Mouse (Mus musculus) limb, embryonic 14.5 days (tissue): ENCODE measurements around the gene Gm49711. TPM values are rescaled to one million over a fixed set of nuclear protein-coding genes. Genes with fewer than 3 reads are reported as not detected.

ENCODE experiments used
- ATAC-seq: fragments of 200-750 bp; cut with Nextera tagmentation; 2 replicates; pipeline ENCODE4 v1.8.0; 2017; ENCODE audit warnings: low read depth, moderate number of reproducible peaks, moderate TSS enrichment; ENCODE audit not compliant: low FRiP score
- DNase-seq: peaks from one replicate; pipeline ENCODE4 v3.0.0-alpha.2; 2015; ENCODE audit warnings: low spot score
- H3K27ac ChIP-seq: fragments of 300-500 bp; sonication (generic); replicated peaks from 2 replicates; pipeline ENCODE4 v1.5.1; 2014; ENCODE audit warnings: low read depth, mild to moderate bottlenecking, low read length, moderate library complexity, mixed read lengths
- H3K27me3 ChIP-seq: fragments of 300-500 bp; sonication (generic); 2 replicates; pipeline ENCODE4 v1.6.1; 2014; ENCODE audit warnings: low read length, mixed read lengths; ENCODE audit not compliant: control insufficient read depth, insufficient read depth
- H3K36me3 ChIP-seq: fragments of 300-500 bp; sonication (generic); 2 replicates; pipeline ENCODE4 v1.6.1; 2014; ENCODE audit warnings: mild to moderate bottlenecking, low read length, moderate library complexity, mixed read lengths; ENCODE audit not compliant: control insufficient read depth, insufficient read depth
- H3K4me1 ChIP-seq: fragments of 300-500 bp; sonication (generic); 2 replicates; pipeline ENCODE4 v1.6.1; 2014; ENCODE audit warnings: antibody characterized with exemption, low read length, mixed read lengths; ENCODE audit not compliant: control insufficient read depth, insufficient read depth
- H3K4me2 ChIP-seq: fragments of 300-500 bp; sonication (generic); replicated peaks from 2 replicates; pipeline ENCODE4 v1.6.1; 2014; ENCODE audit warnings: low read depth, mild to moderate bottlenecking, low read length, moderate library complexity; ENCODE audit not compliant: severe bottlenecking
- H3K4me3 ChIP-seq: fragments of 300-500 bp; sonication (generic); replicated peaks from 2 replicates; pipeline ENCODE4 v1.5.1; 2014; ENCODE audit warnings: low read length
- H3K9ac ChIP-seq: fragments of 300-500 bp; sonication (generic); 2 replicates; pipeline ENCODE4 v1.6.1; 2014; ENCODE audit warnings: mild to moderate bottlenecking, low read depth, low read length, moderate library complexity; ENCODE audit not compliant: severe bottlenecking
- H3K9me3 ChIP-seq: fragments of 300-500 bp; sonication (generic); 2 replicates; pipeline ENCODE4 v1.6.1; 2016; ENCODE audit warnings: low read length; ENCODE audit not compliant: control insufficient read depth
- POLR2A ChIP-seq: fragments of 200-500 bp; IDR thresholded peaks from 2 replicates; pipeline ENCODE4 v1.8.0; 2012; ENCODE audit warnings: inconsistent platforms, mild to moderate bottlenecking, moderate library complexity, borderline replicate concordance; ENCODE audit not compliant: insufficient read depth, insufficient read length; ENCODE audit errors: extremely low read depth
- WGBS: fragments of 180-500 bp; shearing (Covaris S2); extraction: QIAGEN DNeasy Blood & Tissue Kit; methylation state at CpG from one replicate; pipeline ENCODE4 v1.1.7; 2014; 5-methylcytosine and 5-hydroxymethylcytosine counted together
- polyA plus RNA-seq, 2 experiments: library from polyadenylated mRNA; depleted of rRNA in 1 of 2; stranded (reverse) in 1 of 2; unstranded in 1 of 2; fragments of >200 nt; fragmentation: Nextera tagmentation in 1 of 2; extraction: Ambion mirVana in 1 of 2; gene quantifications; 2 replicates each; pipeline versions ENCODE4 v1.2.1 to v1.2.3; 2012 to 2014

Gm49711 gene
- polyA plus RNA-seq, 2 experiments: 0.24 TPM; not detected in 1

GRCm38 (mm10) chr16:92089225-92089624, 31.1 kb downstream of the Gm49711 start:
- Histone ChIP-seq H3K9me3 (no peaks in the 10 kb centered on the region), H3K27ac (no peak overlapping the region), H3K9ac (no peak overlapping the region), H3K4me3 (no peak overlapping the region), H3K36me3 (0 out of 2 replicates have a peak, but pooled peaks cover 3% of the 10 kb centered on the region), H3K4me2 (no peak overlapping the region), H3K4me1 (peaks cover 13% of the 10 kb centered on the region), H3K27me3 (no peaks in the 10 kb centered on the region)
- ATAC-seq (no peak), DNase-seq (no peak)
- 50% methylated on average over 3 of the region's 3 CpGs for WGBS
- no peak for TF ChIP-seq POLR2A

GRCm38 (mm10) chr16:92091876-92092275, 33.8 kb downstream of the Gm49711 start:
- no peak overlapping the region for H3K9ac ChIP-seq
- DNase-seq (no peak), ATAC-seq (no peak)
- H3K4me2 ChIP-seq: no peak overlapping the region
- no peak for TF ChIP-seq POLR2A
- no peak overlapping the region for H3K4me3 ChIP-seq
- peaks cover 6% of the 10 kb centered on the region for H3K4me1 ChIP-seq
- H3K27ac ChIP-seq: no peak overlapping the region
- no peaks in the 10 kb centered on the region for H3K27me3 ChIP-seq
- WGBS: 88% methylated on average over 5 of the region's 5 CpGs
- H3K36me3 ChIP-seq: 0 out of 2 replicates have a peak, but pooled peaks cover 3% of the 10 kb centered on the region
- H3K9me3 ChIP-seq: no peaks in the 10 kb centered on the region

DNA sequence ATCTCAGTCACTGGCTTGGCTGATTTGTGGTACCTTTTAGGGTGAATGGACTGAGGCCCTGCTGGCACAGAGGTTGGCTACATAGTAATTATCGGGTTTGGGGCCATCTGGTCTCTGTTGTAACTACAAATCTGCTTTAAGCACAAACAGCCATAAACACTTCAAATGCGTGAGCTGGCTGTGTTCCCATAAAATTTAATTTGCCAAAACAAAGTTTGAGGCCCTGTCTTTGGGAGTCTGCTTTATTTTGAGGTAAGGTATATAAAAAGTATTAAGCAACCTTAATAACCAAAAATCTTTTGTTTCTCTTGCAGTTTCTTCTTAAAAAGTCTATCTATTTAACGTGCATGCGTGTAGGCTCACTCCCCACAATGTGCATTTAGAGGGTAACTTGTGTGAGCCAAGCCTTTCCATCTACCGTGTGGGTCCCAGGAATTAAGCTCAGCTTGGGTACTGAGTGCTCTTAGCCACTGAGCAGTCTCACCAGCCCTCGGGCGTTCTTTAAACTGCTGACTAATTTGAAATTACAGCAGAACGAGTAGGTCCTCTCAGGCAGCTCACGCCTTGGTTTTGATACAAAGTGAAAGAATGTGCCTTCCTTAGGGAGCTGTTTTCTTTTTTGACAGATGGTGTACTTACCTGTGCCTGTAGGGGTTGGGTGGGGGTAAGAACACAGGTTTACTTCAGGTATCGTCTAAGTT, 40.4 kb downstream of the Gm49711 start:
- H3K27ac ChIP-seq: no peak overlapping the region
- peaks cover 20% of the 10 kb centered on the region for H3K36me3 ChIP-seq
- H3K27me3 ChIP-seq: no peaks in the 10 kb centered on the region
- H3K9me3 ChIP-seq: no peaks in the 10 kb centered on the region
- ATAC-seq: no peak; the same call in 1 of the 2 replicates
- no peak overlapping the region for H3K4me3 ChIP-seq
- DNase-seq: no peak
- no peak for TF ChIP-seq POLR2A
- no peak overlapping the region for H3K4me2 ChIP-seq
- peaks cover 18% of the 10 kb centered on the region for H3K4me1 ChIP-seq
- no peak overlapping the region for H3K9ac ChIP-seq
- whole genome bisulfite sequencing: 17% methylated on average over 10 of the region's 10 CpGs

DNA sequence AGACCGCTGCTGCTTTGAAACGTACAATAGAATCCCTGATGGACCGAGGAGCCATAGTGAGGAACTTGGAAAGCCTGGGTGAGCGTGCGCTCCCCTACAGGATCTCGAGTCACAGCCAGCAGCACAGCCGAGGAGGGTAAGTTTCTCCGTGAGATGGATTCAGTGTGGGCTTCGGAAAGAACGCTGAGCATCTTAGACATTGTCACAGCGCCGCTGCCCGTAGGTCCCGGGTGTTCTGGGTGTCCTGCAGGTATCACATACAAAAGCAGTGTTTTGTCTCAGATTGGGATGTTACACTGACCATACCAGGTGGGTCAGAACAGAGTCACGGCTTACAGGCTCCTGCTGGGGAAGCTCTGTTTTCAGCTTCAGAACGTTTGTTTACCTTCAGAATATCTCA, 41.5 kb downstream of the Gm49711 start:
- Histone ChIP-seq H3K27ac (no peak overlapping the region), H3K9ac (no peak overlapping the region), H3K36me3 (peaks cover 20% of the 10 kb centered on the region), H3K9me3 (no peaks in the 10 kb centered on the region), H3K27me3 (no peaks in the 10 kb centered on the region), H3K4me3 (no peak overlapping the region), H3K4me1 (peaks cover 18% of the 10 kb centered on the region), H3K4me2 (no peak overlapping the region)
- no peak for TF ChIP-seq POLR2A
- WGBS: 75% methylated on average over 16 of the region's 16 CpGs
- DNase-seq (no peak), ATAC-seq (no peak)

DNA sequence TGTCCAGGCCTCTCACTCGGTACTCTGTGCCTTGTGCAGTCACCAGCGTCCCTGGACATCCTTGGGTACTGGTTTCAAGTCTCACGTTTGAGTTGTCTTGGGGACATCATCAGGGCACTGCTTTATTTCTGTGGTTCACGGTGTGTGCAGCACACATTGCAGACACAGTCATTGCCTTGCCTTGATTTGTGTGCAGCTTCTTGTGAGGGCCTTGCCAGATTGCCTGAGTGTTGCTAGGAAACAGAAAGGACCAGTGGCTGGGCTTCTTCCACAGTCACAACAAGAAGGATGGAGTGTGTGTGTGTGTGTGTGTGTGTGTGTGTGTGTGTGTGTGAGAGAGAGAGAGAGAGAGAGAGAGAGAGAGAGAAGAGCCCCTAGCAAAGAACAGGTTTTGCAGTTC, 42.0 kb downstream of the Gm49711 start:
- Histone ChIP-seq H3K9me3 (no peaks in the 10 kb centered on the region), H3K27me3 (no peaks in the 10 kb centered on the region), H3K4me1 (peaks cover 18% of the 10 kb centered on the region), H3K4me3 (no peak overlapping the region), H3K4me2 (no peak overlapping the region), H3K27ac (no peak overlapping the region), H3K36me3 (peaks cover 20% of the 10 kb centered on the region), H3K9ac (no peak overlapping the region)
- no peak for TF ChIP-seq POLR2A
- ATAC-seq (no peak), DNase-seq (no peak)
- 62% methylated on average over 4 of the region's 4 CpGs for WGBS
